Mouse (Mus musculus) Patski (cell line): ENCODE data around the gene Nudt9. TPM values are rescaled to one million over a fixed set of nuclear protein-coding genes. Genes with fewer than 3 reads are reported as not detected.

Experiments
- ATAC-seq: fragments of 100-300 bp; one replicate; pipeline ENCODE4 v1.8.0; 2021
- CTCF ChIA-PET: fragments of 350-600 bp; sonication (Branson Sonifier 250); formaldehyde crosslinking; loops from one replicate; lab custom pipeline; 2022; ENCODE audit warnings: inconsistent platforms; lab: Charles Lee
- POLR2A ChIA-PET: fragments of 350-600 bp; sonication (Branson Sonifier 250); formaldehyde crosslinking; loops from one replicate; lab custom pipeline; 2022; ENCODE audit warnings: antibody characterized with exemption, inconsistent platforms; lab: Charles Lee
- DNase-seq: peaks from one replicate; pipeline ENCODE4 v3.0.0-alpha.2; 2011; ENCODE audit warnings: low read depth, low spot score
- H3K27me3 ChIP-seq: fragments of 371-371 bp; one replicate; pipeline ENCODE4 v1.5.1; 2021
- CTCF ChIP-seq: fragments of 100-300 bp; IDR thresholded peaks from one replicate; pipeline ENCODE4 v1.5.1; 2021
- in situ Hi-C: fragments of 300-500 bp; cut with MboI; formaldehyde crosslinking; loops from 3 replicates; pipeline ENCODE4 v1.11.1; 2018; ENCODE audit warnings: low pct_unique_long_range_greater_than_20kb, mixed read lengths
- polyA plus RNA-seq: library from polyadenylated mRNA; unstranded; gene quantifications from one replicate; pipeline ENCODE4 v1.2.3, GENCODE M21; 2021

Gene Nudt9
- polyA plus RNA-seq, 1 experiment from 2014 or later: 52.3 TPM

- POLR2A ChIA-PET: no interaction called here
- ATAC-seq (no peak), DNase-seq (no peak)
- no peak for TF ChIP-seq CTCF
- H3K27me3 ChIP-seq: peaks cover 5% of the 10 kb centered on the region
- CTCF ChIA-PET: interaction anchor here (0.8 kb wide), 1 partner anchor 28 kb away, joined by 3 read pairs; no protein-coding TSS in a partner anchor
- in situ Hi-C loops: no loop called here
Measured at GRCm38 (mm10) chr5:104101678-104102531, 55.8 kb downstream of the Nudt9 start.

- in situ Hi-C loops: no loop called here
- ATAC-seq: no peak
- peaks cover 5% of the 10 kb centered on the region for H3K27me3 ChIP-seq
- POLR2A ChIA-PET: no interaction called here
- no peak for DNase-seq
- CTCF ChIA-PET: no interaction called here
- TF ChIP-seq CTCF: no peak
Measured at GRCm38 (mm10) chr5:104103171-104103570, 57.1 kb downstream of the Nudt9 start.

GRCm38 (mm10) chr5:104104111-104104510 lies 58.0 kb downstream of the Nudt9 start:
- no peak for DNase-seq
- POLR2A ChIA-PET: no interaction called here
- no peak for TF ChIP-seq CTCF
- CTCF ChIA-PET: no interaction called here
- ATAC-seq: no peak
- in situ Hi-C loops: no loop called here
- H3K27me3 ChIP-seq: peaks cover 5% of the 10 kb centered on the region

DNA sequence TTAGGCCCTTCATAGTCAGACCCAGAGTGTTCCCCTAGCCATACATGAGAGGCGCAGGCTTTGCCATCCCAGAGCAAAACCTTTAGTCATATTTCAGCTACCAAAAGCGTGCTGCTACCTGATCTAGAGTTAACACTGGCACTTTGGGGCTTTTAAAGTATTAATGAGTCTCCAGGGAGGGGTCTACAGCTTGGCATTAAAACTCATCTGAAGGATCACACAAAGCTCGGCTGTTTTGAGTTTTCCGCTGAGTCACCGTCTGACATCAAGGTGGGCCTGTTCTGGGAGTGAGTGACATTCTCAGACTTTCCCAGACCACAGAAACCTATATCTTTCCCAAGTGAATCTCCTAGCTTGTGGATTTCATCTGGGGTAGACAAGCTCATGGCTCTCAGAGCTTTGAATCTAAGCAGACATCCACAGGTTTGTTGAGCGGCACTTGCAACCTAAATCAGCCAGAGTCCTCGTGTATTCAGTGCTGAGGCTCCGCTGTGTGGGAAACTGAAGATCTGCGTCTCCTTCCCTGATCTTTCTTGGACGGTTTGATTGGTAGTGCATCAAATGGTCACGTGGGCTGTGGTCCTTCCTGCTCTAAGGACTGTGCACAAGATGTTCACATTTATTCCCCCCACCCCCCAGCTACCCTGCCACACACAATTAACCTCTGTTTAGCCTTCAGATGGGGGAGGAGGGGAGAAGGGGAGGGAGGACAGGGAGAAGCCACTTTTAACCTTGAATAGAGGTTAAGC lies 62.2 kb downstream of the Nudt9 start:
- in situ Hi-C loops: no loop called here
- ATAC-seq: no peak

GRCm38 (mm10) chr5:104108879-104109369 lies 62.8 kb downstream of the Nudt9 start:
- no peak for ATAC-seq
- in situ Hi-C loops: no loop called here

More for the DNA sequence above, 62.2 kb downstream of the Nudt9 start:
- POLR2A ChIA-PET: interaction anchor here (0.6 kb wide), 1 partner anchor 500 kb away, joined by 3 read pairs; no protein-coding TSS in a partner anchor
- no peak for DNase-seq
- no peaks in the 10 kb centered on the region for H3K27me3 ChIP-seq
- CTCF ChIA-PET: no interaction called here
- no peak for TF ChIP-seq CTCF

DNA sequence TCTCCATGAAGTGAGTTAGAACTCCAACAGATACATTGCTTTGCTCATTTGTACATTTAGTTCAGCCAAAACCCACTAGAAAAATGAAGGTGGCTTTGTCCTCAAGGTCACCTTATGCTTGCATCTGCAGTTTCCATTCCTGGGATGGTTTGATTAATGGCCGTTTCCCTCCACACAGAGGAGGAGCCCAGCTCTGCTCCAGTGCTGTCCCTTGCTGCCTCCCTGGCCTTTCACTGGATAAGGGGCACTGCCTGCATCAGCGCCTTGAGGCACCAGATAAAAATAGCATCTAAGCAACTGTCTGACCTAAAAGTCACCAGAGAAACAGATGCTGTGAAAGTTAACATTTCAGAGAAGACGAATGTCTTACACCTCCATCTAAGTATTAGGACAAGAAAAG lies 63.4 kb downstream of the Nudt9 start:
- in situ Hi-C loops: no loop called here
- no peaks in the 10 kb centered on the region for H3K27me3 ChIP-seq
- ChIA-PET POLR2A (no interaction called here), CTCF (no interaction called here)
- ATAC-seq (no peak), DNase-seq (no peak)
- no peak for TF ChIP-seq CTCF

More at GRCm38 (mm10) chr5:104108879-104109369, 62.8 kb downstream of the Nudt9 start:
- CTCF ChIA-PET: no interaction called here
- no peak for DNase-seq
- POLR2A ChIA-PET: interaction anchor here (0.6 kb wide), 1 partner anchor 499 kb away, joined by 3 read pairs; no protein-coding TSS in a partner anchor
- no peaks in the 10 kb centered on the region for H3K27me3 ChIP-seq
- no peak for TF ChIP-seq CTCF

DNA sequence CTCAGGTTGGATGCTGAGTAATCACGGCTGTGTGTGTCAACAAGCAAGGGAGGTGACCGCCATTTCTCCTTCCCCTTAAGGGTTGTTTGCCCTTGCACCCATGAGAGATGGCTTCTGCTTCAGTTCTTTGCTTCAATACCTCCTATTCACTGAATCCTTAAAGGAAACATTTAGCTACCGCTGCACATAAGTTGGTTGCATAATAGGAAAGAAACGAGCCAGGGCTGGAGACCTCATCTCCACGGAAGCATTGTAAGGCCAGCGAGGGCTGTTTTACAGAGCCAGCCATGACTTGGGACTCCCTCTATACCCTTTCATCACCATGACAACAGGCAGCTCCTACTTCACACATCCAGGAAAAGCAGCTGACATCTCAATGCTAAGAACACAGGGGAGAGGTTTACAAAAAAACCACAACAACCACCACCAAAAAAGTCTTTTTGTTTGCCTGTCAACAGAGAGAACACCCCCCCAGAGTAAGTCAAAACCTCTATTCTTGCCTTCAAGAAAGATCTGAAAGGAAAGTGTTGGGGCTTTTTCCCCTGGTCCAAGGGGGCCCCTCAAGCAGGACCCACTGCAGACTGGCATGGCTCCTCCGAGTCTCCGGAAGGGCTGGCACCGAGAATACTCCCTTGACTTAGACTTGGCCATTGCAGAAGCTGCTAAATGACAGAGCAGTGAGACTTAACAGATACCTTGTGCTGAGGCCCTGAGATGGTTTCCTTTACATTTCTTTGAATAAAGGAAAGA lies 64.2 kb downstream of the Nudt9 start:
- in situ Hi-C loops: no loop called here
- ChIA-PET POLR2A (no interaction called here), CTCF (no interaction called here)
- TF ChIP-seq CTCF: no peak
- ATAC-seq: no peak
- no peak for DNase-seq
- peaks cover under 1% of the 10 kb centered on the region for H3K27me3 ChIP-seq

GRCm38 (mm10) chr5:104112016-104112415 lies 65.9 kb downstream of the Nudt9 start:
- ChIA-PET CTCF (interaction anchor here (1.2 kb wide), 1 partner anchor 9 kb away, joined by 3 read pairs; no protein-coding TSS in a partner anchor), POLR2A (no interaction called here)
- DNase-seq (no peak), ATAC-seq (no peak)
- in situ Hi-C loops: no loop called here
- no peak for TF ChIP-seq CTCF
- H3K27me3 ChIP-seq: peaks cover 3% of the 10 kb centered on the region

DNA sequence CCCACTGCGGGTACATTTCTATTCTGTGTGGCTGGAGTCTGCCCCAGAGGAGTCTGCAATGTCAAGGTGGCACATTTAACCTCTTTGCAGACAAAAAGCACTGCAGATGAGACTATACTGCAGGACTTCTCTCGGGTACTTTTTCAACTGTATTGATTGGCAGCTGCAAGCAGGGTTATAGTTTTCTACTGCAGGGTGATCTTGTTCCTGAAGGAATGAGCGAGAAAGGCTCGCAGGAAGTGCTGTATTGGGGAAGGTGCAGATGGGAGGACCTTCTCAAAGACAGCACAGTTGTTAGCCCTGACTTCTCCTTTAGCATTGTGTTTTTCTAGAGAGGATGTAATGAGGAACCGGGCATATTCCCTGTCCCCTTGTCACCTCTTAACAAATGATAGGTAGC lies 66.4 kb downstream of the Nudt9 start:
- CTCF ChIA-PET: no interaction called here
- no peak for TF ChIP-seq CTCF
- ATAC-seq (no peak), DNase-seq (no peak)
- POLR2A ChIA-PET: no interaction called here
- in situ Hi-C loops: no loop called here
- peaks cover 3% of the 10 kb centered on the region for H3K27me3 ChIP-seq
